Mouse (Mus musculus): ENCODE measurements around the gene Dct.

The Dct gene

DNA sequence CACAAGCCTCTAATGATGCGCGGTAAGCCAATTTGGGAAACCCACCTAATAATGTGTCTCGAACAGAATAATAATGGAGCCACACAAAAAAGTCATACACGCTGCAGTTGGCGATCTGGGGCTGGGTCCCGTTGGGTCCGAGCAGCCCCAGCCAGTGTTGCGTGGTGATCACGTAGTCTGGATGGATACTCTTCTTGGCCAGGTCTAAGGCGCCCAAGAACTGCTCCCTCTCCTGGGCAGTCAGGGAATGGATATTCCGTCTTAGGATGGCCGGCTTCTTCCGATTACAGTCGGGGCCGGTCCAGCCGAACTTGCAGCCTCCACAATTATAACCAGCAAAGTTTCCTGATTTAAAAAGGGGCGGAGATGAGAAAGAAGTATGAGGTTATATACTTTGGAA lies 9.1 kb downstream of the Dct start:
- DNase-seq (ENCODE audit: low read depth, low spot score): no peak

DNA sequence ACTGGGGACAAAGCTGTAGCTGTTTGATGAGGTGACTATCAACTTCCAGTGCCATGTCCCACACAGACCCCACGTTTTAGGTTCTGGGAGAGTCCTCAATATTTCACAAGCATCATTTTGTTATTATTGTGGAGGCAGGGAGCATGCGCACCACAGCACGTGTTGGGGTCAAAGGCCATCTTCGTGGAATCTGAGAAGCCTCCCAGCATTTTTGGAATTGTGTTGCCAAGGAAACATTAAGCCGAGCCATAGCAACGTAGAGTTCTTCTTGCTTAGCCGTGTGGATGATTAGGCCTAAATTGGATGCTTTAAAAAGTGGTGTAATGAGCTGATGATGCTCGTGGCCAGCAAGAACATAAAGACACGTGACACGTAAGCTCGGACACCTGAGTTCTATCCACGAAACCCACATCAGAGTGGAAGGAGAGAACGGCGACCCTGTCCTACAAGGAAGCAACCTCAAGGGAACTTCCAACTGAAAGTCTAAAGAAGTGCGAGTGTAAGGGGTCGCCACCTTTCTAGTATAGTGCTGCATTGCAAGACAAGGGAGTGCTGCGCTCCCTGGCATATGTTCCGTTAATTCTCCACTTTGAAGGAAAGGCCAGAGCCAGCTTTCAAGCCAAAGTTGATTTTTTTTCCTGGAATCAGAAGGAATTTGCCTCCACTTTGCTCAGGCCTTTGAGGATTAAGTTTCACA lies 9.8 kb downstream of the Dct start:
- peak; percentile 40 for DNase-seq (ENCODE audit: low read depth, low spot score)

DNA sequence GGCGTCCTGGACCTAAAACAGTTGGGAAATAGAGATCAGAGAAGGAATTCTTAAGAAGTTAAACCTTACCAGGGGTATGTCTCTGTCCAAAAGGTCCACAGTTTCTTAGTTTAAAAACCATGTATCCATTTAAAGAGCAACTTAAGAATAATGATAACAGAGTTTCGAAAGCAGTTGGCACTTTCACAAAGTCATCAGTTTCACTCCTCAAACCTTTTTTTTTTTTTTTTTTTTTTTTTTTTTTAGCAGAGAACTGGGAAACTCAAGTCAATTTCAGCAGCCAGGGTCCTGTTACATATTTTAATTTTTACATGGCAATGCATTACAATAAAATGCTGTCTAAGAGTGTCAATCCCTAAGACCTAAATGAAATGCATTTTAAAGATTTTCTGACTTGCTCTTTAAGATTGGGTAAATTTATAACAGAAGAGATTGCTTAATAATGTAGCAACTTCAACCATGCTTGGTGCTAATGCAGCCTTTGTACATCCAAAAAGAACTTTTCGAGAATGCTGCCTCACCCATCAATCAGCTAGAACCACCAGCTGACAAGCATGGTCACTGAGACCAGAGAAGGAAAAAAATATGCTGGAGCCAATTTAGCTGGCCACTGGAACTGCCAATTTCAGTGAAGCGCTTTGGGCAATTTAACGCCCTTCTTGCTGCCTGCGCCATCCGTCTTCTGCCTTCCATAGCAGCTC lies 11.3 kb downstream of the Dct start:
- no peak for DNase-seq (ENCODE audit: low read depth, low spot score)

DNA sequence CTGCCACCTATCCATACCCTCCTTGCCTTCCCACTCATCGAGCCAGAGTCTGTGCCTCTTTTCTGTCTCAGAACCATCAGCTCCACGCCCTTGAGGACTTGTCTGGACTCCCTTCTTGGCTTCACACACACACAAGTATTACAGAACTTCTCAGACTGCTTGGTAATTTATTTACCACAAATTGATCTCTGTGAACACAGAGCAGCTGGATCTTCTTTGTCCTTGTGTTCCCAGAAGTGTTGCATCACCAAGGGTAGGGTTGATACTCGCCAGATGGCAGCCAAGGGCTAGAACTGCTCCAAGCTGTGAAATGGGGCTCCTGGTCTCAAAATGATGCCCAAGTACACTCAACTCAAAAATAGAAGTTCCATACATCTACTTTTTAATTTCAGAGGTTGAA lies 13.0 kb downstream of the Dct start:
- DNase-seq (ENCODE audit: low read depth, low spot score): no peak

DNA sequence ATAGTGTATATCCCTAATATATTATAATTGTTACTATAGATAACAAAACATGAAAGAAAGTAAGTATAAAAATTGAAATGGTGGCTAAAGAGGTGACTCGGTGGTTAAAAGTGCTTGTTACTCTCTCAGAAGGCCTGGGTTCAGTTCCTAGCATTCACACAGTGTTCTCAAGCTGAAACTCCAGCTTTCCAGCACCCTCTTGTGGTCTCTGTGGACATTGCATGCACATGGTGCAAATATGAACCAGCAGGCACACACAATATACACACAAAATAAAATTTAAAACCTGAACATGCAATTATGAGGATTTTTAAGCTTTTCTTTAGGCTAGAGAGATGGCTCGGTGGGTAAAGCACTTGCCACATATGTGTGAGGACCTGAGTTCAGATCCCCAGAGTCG lies 24.5 kb downstream of the Dct start:
- no peak for DNase-seq (ENCODE audit: low read depth, low spot score)

DNA sequence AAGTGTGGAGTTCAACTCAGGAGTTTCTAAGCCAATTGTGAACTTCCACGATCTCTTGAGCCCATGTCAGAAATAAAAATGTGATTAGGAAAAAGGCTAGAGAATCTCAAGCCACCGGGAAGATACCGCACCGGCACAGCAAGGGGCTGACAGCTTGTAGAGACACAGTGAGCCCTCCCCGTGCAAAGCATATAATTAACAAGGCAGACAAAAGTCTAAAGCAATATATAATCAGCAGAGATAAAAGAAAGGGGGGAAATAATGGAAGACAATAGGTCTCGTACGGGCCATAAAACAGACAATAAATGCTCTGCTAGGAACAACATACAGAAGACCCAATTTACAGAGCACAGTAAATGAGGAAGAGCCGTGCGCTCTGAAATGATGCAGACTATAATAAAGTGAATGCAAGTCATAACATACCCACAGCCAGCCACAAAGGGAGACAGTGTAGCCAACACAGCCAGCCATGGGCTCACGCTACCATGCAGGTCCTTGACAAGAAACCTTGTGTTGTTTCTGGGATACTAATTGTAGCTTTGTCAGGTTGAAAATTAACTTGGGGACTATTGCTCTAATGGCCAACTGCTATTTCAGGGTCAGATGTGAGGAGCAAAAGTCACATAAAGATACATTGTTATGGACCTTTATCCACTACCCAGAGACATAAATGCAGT lies 30.0 kb downstream of the Dct start:
- no peak for DNase-seq (ENCODE audit: low read depth, low spot score)

DNA sequence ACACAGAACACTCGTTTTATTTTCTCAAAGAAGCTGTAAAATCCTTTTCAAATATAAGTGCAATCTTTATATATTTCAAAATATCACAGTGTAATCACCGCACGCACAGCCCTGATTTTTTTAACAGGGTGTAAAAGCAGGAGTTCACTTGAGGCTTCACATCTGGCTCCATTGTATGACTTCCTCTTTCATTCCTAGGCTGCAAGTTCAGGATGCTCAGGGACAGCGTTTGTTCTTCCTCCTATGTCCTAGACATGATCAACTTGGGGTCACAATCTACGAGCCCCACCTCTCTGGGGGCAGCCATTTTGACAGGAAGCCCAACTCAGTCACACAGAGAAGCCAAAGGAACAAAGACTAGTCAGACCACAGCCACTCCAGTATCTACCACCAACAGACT lies 32.7 kb downstream of the Dct start:
- no peak for DNase-seq (ENCODE audit: low read depth, low spot score)

DNA sequence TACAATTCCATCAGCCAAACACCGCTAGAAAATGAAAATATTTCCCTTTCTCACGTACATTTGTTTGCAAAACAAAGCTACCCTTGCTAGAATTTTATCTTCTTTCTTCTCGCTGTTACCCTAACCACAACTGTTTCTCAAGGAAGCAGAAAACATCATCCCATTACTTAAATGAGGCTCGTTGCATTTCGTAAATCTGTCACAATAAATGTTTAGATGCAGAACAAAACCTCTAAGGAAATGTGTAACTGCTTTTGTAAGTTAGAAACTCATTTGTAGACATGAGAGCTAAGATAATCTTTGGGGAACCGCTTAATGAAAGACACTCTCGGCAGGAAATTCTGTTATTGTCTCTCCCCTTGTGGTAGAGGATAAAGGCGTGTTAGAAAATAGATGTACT lies 38.8 kb downstream of the Dct start:
- no peak for DNase-seq (ENCODE audit: low read depth, low spot score)

DNA sequence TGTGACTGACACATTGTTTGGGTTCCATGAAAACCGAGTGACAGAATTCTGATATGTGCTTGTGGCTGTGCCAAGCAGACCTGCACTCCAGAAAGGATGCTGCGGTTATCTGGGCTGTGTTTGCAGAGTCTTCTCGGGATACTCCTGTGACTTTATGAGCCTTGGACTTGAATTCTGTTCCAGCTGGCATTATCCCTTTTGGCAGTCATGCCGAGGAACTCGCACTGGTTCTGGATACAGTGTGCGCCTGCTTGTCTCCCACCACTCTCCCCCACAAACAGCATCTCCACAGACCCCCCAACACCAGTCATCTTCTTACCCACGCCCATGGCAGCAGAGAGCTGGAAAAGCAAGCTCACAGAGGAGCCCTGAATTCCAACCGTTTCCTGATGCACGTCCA lies 42.5 kb downstream of the Dct start:
- DNase-seq (ENCODE audit: low read depth, low spot score): no peak

DNA sequence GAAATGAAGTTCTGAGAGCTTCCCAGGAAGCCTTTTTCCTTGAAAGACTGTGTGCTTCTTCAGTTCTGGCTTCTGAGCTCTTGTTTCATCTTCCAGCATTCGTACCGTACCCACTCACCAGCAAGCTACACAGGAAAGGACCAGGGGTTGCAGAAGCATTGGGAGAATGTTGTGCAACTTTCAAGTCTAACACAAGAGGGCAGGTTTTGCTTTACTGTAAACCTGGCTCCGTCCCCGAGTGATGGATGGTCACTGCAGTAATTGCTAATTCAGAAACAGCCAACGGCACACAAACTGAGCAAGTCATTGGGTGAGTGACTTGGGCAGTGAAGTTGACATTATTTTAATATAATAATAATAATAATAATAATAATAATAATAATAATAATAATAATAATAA lies 46.3 kb downstream of the Dct start:
- peak; percentile 62 for DNase-seq (ENCODE audit: low read depth, low spot score)

DNA sequence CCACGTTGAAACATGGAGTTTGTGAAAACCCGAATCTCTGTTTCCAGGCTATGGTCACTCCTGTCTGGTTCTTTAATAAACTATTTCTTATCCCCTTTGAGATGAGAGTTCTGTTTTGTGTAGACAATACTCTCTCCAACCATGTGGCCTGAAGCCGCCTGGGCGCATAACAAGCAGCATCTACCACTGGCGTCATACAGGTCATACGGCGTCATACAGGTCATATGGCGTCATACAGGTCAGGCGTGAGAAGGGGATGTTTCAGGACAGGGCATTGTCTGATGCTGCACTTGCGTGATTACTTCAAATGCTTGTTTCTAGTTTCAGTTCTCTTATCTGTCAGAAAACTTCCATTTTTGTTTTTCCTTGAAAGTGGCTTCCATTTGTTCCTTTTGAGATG lies 47.6 kb downstream of the Dct start:
- no peak for DNase-seq (ENCODE audit: low read depth, low spot score)

DNA sequence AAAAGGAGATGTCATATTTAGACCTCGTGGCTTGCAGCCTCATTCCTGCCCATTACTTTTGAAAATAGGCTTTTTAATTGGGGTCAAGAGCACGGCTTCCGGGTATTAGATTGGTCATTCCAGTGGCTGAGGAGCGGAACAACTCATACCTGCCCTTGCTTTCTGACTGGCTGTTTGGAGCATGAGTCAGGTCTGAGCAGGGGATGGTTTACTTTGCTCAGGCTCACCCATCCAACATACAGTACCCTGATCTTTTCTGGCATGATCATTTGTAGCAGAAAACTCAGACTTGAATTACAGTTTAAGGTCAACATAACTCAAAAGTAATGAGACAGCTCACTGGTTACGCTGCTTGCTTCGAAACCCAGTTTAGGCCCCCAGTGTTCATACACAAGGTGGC lies 58.2 kb downstream of the Dct start:
- no peak for DNase-seq (ENCODE audit: low read depth, low spot score)

DNA sequence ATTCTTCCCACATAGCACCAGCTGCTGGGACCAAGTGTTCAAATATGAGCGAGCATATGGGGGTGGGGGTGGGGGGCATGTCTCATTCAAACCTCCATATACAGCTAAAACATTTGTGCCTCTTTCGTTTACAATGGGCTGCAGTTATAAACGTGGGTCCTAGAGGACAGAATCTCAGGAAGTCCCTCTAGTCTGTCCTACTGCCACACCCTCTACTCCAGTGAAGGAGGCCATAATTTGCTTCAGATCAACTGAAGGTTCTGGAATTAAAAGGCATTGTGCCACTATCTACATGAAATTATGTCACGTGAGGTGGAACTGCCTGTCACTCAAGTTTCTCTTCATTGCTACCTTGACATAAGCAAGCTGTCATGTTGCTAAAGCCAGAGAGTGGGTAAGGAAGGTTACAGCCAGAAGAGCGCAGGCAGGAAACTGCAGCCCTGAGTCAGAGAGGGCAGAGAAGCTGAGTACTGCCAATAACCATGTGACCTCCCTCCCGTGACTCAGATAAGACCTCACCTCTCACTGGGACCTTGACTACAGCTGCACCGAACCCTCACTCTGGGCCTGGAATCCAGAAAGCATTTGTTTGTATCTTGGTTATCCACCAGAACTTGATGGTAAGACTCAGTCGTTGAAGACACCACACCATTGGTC lies 59.3 kb downstream of the Dct start:
- DNase-seq (ENCODE audit: low read depth, low spot score): no peak

DNA sequence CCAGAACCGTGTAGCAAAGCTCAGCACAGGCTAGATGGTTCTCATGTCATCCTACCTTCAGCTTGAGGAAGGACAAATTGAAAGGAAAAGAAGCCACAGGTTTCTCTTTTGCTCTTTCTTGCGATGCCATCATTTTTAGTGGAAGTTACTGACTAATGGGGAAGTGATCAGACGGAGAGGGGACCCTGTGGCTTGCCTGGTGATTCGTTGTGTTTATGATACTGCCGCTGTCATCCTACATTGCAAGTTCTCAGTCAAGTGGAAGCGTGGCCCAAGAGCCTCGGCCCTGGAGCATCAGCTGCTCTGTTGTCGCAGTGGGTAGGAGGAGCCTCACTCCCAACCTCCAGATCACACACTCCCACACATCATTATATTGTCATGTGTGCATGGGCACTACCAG lies 61.8 kb downstream of the Dct start:
- no peak for DNase-seq (ENCODE audit: low read depth, low spot score)

DNA sequence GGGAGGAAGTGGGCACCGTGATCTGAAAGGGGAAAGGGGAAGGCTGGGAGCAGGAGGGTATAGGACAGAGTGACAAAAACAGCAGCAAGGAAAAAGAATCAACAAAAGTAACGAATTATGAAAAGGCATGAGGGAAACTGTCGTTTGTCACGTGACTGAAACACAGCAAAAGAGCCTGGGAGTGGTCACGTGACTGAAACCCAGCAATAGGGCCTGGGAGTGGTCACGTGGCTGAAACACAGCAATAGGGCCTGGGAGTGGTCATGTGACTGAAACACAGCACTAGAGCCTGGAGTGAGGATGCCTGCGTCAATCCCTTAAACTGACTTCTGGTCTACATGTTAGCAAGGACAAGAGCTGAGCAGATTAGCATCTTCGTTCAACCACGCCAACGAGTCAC lies 63.6 kb downstream of the Dct start:
- no peak for DNase-seq (ENCODE audit: low read depth, low spot score)

DNA sequence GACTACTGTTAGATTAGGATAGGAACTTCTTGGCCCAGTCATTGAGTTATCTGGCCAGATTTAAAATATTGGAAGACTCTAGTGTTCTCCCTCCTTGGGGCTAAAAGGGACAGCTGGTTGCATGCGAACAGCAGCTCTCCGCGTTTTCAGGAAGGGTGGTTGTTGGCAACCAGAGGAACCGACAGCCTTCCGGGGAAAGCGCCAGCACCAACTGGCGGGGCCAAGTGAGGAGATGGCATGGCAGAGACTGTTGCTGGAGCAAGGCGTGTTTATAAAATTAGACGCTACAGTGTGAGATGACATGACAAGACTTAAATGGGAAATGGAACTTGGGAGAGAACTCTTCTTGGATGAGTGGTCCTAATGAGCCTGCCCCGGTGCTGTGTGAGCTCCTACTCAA lies 70.5 kb downstream of the Dct start:
- no peak for DNase-seq (ENCODE audit: low read depth, low spot score)

DNA sequence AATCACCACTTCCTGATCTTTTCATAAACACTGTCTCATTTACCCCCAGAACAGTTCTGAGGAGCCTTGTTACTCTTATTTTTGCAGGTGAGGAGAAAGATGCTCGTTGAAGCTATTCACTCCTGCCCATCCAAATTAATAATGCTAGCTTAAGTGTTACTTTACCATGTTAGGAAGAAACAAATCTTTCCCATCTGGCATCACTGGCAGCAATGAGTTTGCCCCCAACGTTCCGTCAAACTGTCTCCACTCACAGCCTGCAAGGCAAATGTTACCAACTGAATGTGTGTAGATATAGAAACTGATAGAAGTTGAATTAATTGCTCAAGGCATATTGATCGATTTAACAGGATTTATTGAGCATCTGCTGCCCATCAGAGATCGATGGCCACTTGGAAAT lies 79.5 kb downstream of the Dct start:
- no peak for DNase-seq (ENCODE audit: low read depth, low spot score)
